Mouse (Mus musculus) ES-CJ7 (cell line): ENCODE measurements around the gene Ugt2b35.
"Not testable (repeated sequence)": the region's sequence is repeated elsewhere in the genome, so short reads cannot be mapped to it uniquely, and the experiment has no call there.

Experiments used
- DNase-seq: peaks from one replicate; pipeline ENCODE4 v3.0.0; 2011; ENCODE audit warnings: low read depth, low spot score

The Ugt2b35 gene

DNA sequence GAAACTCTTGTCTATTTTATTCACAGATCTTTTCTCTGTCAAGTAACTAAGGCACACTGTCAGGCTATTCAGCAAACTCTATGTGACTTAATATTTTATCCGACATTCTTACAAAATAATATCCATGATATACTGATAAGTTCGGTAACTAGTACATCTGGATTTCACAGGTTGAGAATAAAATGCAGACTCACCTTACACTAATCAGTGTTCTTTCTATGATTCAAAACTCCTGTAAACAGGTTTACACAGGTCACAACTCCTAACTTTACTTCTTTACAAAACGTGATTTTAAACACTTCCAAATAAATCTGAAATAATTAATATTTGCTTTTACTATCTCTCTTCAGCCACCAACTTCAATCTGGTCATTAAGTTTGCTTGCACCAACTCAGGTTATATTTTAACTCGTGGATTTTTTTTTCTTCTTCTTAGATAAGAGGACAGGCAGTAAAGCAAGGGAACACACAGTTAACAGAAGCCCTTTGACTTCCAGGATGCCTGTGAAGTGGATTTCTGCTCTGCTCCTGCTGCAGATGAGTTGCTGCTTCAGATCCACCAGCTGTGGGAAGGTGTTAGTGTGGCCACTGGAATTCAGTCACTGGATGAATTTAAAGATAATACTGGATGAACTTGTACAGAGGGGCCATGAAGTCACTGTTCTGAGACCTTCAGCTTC lies at the start of gene Ugt2b35:
Ugt2b35 (plus strand) TSS at position 466 of the 679 bp plus-strand sequence.
- DNase-seq = no peak

DNA sequence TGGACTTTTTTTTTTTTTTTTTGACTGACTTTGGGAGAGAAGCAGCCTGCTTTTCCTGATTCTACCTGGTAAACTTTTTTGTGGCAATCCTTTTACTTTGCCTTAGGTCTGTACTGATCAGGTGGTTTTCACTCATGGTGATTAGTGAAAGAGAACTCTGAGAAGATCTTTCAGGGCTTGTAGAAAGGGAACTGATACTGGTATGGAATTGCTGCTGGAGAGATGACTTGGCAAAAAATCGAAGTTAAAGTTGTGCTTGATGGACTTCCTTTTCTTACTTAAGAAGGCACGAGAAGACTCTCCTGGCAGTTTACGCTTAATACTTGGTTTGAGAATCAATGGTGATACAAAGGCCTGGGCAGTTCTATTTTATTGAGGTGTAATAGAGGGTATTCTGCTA lies 40.2 kb upstream of the Ugt2b35 start:
- DNase-seq = no peak

DNA sequence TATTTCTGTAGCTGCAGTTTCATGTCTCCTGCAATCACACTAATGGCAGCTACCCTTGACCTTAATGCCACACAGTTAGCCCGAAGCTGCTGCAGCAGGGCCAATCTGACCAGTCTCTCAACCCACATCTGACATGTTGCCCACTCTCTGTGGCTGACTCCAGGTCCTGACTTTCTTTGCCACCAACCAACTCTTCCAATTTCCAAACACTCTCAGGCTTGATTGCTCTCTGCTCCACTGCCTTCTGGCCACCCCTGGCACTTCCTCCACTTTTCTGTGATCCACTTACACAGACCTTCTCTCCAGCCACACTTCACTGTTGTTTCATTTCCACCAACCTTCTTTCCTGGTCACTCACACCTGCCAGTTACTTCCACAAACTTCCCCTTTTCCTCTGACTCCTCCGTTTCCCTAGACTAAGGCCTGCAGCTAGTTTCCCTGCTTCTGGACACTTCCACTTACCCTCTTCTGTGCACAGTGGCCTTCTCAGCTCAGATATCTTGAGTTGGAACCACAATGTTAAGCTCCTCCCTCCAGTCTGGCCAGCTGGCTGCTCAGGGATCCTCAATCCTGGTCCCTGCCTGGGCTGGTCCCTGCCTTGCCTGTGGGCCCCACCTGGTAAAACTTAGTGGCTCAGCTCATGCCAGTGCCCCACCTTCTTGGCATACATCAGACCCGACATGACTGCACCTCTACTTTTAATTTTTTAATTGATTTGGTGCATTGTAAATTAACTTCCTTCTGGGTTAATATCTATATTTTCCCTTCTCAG lies 38.9 kb upstream of the Ugt2b35 start:
- no peak for DNase-seq

DNA sequence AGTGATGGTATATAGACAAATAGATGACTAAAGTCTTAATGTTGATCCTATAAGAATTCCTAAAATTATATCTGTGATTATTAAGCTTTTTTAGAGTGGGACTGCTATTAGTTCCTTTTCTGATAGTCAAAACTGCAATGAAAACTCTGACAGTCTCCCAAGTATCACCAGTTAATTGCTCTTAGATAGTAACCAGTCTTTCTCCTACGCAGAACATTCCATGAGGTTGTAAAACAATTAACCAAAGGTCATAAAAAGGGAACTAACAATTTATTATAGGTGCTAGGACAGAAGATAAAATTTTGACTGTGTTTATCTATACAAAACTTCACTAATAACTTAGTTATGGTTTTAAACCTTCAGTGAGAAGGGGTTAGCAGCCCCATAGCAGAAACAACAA lies 37.8 kb upstream of the Ugt2b35 start:
- DNase-seq = not testable (repeated sequence)

DNA sequence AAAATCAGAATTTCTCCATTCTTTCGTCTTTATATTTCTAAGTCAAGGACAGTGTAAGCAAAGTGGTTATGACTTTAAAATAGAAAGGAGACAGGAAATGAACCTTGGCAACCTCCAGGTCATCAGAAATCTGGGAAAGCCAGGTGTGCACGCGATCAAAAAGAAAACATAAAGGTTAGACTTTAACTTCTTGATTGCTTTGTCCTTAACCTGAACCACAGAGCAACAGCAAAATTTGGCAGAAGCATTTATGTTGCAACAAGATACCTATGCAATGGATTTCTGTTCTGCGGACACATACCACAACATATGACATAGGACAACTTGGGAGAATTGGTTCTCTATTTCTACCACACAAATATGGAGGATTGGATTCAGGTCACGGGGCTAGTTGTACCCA lies 33.4 kb upstream of the Ugt2b35 start:
- not testable (repeated sequence) for DNase-seq

DNA sequence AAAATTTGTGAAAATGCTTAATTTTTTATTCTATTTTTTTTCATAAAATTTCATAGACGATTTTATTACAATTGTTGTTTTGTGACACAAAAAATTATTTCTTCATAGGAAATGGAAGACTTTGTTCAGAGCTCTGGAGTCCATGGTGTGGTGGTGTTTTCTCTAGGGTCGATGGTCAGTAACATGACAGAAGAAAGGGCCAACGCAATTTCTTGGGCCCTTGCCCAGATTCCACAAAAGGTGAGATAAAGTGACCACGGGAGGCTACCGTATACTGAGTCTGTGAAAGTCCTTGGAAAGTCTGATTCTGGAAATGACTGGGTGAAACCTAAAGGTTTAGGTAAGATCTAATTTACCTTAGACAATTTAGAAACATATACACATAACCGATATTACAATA lies 4.1 kb downstream of the Ugt2b35 start:
- no peak for DNase-seq

DNA sequence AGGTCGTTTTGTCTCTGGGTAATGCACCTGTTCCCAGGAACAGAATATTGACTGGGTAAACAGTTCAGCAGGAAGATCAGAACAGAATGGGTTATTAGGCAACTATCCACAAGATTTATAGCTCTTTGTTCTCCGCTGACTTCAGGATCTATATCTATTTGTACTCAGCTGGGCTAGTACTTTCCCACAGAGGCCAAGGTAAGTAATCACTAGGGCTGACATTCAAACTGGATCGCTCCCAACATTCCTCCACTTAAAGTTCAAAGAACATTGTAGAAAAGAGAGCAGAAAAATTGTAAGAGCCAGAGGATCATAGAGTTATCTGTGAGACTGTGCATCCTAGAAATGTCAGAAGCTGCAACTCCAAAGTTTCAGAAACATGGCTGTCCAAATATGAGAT lies 14.8 kb downstream of the Ugt2b35 start:
- DNase-seq = no peak

DNA sequence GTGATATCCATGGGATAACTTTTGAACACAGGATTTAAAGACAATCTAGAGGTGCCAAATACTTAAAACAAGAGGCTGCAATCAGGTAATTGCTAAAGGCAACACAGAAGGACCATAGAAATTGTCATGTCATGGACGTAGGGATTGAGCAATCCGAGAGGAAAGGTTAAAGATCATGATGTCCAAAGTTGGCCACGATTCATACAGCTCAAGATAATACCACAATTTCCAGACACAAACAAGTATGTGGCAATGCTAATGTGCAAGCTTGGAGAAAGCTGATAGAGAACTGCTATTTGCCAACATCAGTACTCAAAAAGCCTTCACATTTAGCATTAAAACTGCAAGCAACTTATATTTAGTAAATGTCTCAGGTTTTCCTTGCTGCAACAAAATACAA lies 26.7 kb downstream of the Ugt2b35 start:
- DNase-seq = no peak

DNA sequence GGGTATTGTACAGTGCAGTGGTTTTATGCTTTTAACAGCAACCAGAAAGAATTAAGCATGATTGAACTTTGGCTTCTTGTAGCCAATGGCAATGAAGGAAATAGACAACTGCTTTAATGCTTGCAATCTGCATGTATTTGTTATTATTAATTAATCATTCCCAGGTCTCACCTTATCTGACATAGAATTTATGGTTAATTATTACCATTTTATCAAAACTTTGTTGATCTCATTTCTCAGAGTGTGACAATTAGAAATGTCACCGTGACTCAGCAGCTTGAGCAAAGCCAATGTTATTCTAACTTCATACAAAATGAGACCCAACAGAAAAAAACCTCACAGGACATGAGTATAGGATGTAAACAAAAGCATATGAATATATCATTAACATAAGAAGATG lies 30.0 kb downstream of the Ugt2b35 start:
- no peak for DNase-seq
